Mouse (Mus musculus) G1E (cell line): ENCODE measurements around the gene 5430419D17Rik. TPM values are rescaled to one million over a fixed set of nuclear protein-coding genes. Genes with fewer than 3 reads are reported as not detected.

Experiments
- ATAC-seq: 2 replicates; pipeline ENCODE4 v1.8.0; 2016; ENCODE audit warnings: mild to moderate bottlenecking; ENCODE audit not compliant: insufficient number of reproducible peaks, poor library complexity, low FRiP score, severe bottlenecking; ENCODE audit errors: extremely low read depth
- DNase-seq: peaks from one replicate; pipeline ENCODE4 v3.0.0; 2012; ENCODE audit warnings: low spot score
- H3K27me3 ChIP-seq: 2 replicates; pipeline ENCODE4 v1.6.1; 2012; ENCODE audit warnings: mild to moderate bottlenecking, low read length, inconsistent platforms; ENCODE audit not compliant: insufficient read depth
- H3K36me3 ChIP-seq: replicated peaks from 2 replicates; pipeline ENCODE3; 2012; ENCODE audit warnings: mild to moderate bottlenecking, inconsistent platforms
- H3K4me1 ChIP-seq: 2 replicates; pipeline ENCODE4 v1.6.1; 2012; ENCODE audit warnings: low read depth, low read length, inconsistent platforms, mixed read lengths; ENCODE audit not compliant: insufficient read depth
- H3K4me3 ChIP-seq: 2 replicates; pipeline ENCODE4 v1.5.1; 2012; ENCODE audit warnings: low read depth, mild to moderate bottlenecking, inconsistent platforms, low read length, moderate library complexity, mixed read lengths
- H3K9me3 ChIP-seq: replicated peaks from 2 replicates; pipeline ENCODE4 v1.6.1; 2012; ENCODE audit warnings: inconsistent platforms
- CTCF ChIP-seq: IDR thresholded peaks from 2 replicates; pipeline ENCODE4 v1.5.1; 2012; ENCODE audit warnings: low read depth, low read length, inconsistent platforms, mixed read lengths
- GATA1 ChIP-seq: IDR thresholded peaks from 2 replicates; pipeline ENCODE4 v1.6.1; 2012; ENCODE audit warnings: borderline replicate concordance, low read length, inconsistent platforms, mixed read lengths
- GATA2 ChIP-seq: IDR thresholded peaks from 2 replicates; pipeline ENCODE4 v1.6.1; 2012; ENCODE audit warnings: low read depth, low read length, inconsistent platforms, borderline replicate concordance
- POLR2AphosphoS5 ChIP-seq: IDR thresholded peaks from 2 replicates; pipeline ENCODE4 v1.6.1; 2012; ENCODE audit warnings: low read depth, low read length, inconsistent platforms; ENCODE audit not compliant: insufficient replicate concordance
- TAL1 ChIP-seq: conservative IDR thresholded peaks from 2 replicates; pipeline ENCODE4 v1.6.1; 2012; ENCODE audit warnings: low read depth, low read length, inconsistent platforms, mixed read lengths
- polyA plus RNA-seq: library from polyadenylated mRNA; stranded (reverse); fragments of >175 nt; gene quantifications from 2 replicates; pipeline ENCODE4 v1.2.3, GENCODE M21; 2012
- total RNA-seq, 2 experiments: library from RNA; stranded (forward) in 1 of 2; stranded (reverse) in 1 of 2; fragments of 200-1000 nt in 1 of 2; fragments of >200 nt in 1 of 2; fragmentation: Nextera tagmentation in 1 of 2; gene quantifications; 2 replicates each; pipeline ENCODE4 v1.2.3; 2014 to 2017

Gene 5430419D17Rik
- total RNA-seq (2014; fragmentation: Nextera tagmentation) = not detected in 2 replicates
- under 0.01 and 0.05 TPM in 2 replicates for total RNA-seq (2017)
- not detected in 2 replicates for polyA plus RNA-seq

DNA sequence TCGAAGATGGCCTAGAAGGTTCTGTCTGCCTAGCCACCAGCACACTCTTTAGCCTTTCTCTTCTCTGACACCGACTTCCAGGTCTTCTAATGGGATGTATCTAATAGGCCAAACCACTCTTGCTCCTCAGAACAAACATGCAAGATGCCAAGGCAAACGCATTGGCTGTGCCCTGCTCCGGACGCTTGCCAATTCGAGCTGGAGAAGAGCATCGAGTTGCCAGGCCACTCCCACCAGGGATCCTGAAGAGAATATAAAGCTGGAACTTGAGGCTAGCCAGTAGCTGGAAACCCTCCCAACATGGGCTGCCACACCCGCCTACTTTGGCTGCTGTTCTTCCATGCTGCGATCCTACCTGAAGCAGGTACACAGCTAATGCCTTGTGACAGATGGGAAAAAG lies at the start of gene 5430419D17Rik:
Gene 5430419D17Rik, plus strand, starts transcription at position 282 of the 400 bp plus-strand sequence.
- H3K36me3 ChIP-seq = no peaks in the 10 kb centered on the region
- TF ChIP-seq POLR2AphosphoS5 (no peak), TAL1 (no peak), GATA2 (no peak), CTCF (no peak), GATA1 (no peak)
- ATAC-seq = no peak

DNA sequence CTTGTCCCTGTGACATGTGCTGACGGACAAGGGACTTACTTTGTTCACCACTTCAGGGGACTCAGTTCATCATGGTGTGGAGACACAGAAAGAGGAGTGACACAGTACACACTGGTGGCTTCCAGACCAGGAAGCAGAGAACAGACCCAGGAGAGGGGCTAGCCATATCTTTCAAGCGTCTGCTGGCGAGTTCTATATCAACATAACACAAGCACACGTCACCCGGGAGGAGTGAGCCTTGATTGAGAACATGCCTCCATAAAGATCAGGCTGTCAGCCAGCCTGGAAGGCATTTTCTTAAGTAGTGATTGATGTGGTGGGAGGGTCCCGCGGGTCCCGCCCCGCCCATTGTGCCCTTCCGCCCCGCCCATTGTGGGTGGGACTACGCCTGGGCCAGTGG lies 44.2 kb upstream of the 5430419D17Rik start:
- Histone ChIP-seq H3K4me1 (no peaks in the 10 kb centered on the region), H3K4me3 (no peak overlapping the region), H3K27me3 (no peaks in the 10 kb centered on the region), H3K9me3 (peaks cover 38% of the 10 kb centered on the region), H3K36me3 (no peaks in the 10 kb centered on the region)
- ATAC-seq (no peak), DNase-seq (no peak)
- no peak for TF ChIP-seq CTCF
- no peak for TF ChIP-seq POLR2AphosphoS5
- TF ChIP-seq GATA2 = no peak
- no peak for TF ChIP-seq TAL1
- TF ChIP-seq GATA1 = no peak

More for the DNA sequence above, at the start of gene 5430419D17Rik:
- H3K27me3 ChIP-seq = no peaks in the 10 kb centered on the region
- peaks cover 38% of the 10 kb centered on the region for H3K9me3 ChIP-seq
- no peaks in the 10 kb centered on the region for H3K4me1 ChIP-seq
- DNase-seq = no peak
- no peak within 1 kb of the TSS for H3K4me3 ChIP-seq

DNA sequence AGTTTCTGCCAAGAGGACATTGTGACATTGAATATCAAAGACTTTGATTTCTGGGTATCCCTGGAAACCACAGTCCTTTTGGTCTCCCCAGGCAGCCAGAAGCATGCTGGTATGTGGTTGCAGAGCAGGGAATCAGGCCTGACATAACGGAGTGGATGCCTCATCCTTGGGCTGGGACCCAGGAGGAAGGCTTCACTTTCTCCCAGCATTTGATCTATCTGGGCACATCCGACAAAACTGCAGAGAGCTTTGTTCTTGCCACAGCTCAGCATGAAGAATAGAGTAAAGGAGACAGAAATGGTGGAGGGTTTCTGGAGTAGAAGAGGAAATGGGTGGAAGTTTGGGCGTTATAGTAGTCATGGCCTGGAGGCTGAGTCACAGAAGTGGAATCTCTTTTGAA lies 41.0 kb upstream of the 5430419D17Rik start:
- TF ChIP-seq GATA1 = no peak
- TF ChIP-seq CTCF = no peak
- no peak for TF ChIP-seq TAL1
- no peak for TF ChIP-seq GATA2
- no peak for TF ChIP-seq POLR2AphosphoS5
- no peak for ATAC-seq
- Histone ChIP-seq H3K4me3 (no peak overlapping the region), H3K4me1 (no peaks in the 10 kb centered on the region), H3K9me3 (peaks cover 62% of the 10 kb centered on the region), H3K27me3 (no peaks in the 10 kb centered on the region), H3K36me3 (no peaks in the 10 kb centered on the region)
- DNase-seq = no peak

DNA sequence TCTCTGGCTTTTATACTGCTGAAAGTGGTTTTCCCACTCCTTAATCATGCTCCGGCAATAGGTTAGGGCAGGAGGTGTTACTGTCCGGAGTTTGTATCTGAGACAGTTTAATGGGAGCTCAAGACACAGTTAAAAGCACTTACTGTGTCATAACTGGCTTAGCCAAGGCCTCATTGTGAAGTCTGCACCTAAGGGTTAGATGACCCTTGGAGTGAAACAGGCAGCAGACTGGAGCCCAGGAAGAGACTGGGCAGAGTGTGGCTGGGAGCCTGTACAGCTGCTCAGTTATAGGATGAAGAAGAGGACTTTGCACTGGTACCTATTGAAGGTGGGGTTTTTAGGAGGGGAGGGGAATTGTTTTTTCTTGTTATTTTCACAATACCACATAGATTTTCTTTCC lies 28.0 kb upstream of the 5430419D17Rik start, which contains the start of gene 4933402N03Rik:
Gene 4933402N03Rik, minus strand, starts transcription at position 101 of the 400 bp plus-strand sequence.
- H3K4me3 ChIP-seq = no peak within 1 kb of the TSS
- TF ChIP-seq CTCF (no peak), GATA1 (no peak), GATA2 (no peak), POLR2AphosphoS5 (no peak), TAL1 (no peak)
- peaks cover 35% of the 10 kb centered on the region for H3K9me3 ChIP-seq
- H3K36me3 ChIP-seq = no peaks in the 10 kb centered on the region
- no peaks in the 10 kb centered on the region for H3K4me1 ChIP-seq
- DNase-seq = no peak
- H3K27me3 ChIP-seq = no peaks in the 10 kb centered on the region
- no peak for ATAC-seq

DNA sequence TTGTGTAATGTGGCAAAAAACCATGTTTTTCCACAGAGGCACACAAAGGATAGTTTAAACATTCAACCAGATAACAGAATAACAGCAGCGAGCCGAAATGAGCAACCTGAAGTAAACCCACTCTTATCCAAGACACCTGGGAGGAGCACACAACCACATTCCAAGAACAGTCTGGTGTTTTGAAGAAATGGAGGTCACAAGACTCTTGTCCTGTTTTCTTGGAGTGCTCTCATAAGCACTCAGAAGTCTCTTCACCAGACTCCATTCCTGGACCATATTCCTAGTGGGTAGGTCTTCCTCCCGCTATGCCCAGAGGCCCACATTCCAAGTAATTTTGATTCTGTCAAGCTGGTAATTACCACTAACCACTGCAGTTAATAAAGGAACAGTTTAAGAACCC lies 24.0 kb upstream of the 5430419D17Rik start:
- Histone ChIP-seq H3K4me3 (no peak overlapping the region), H3K4me1 (no peaks in the 10 kb centered on the region), H3K27me3 (no peaks in the 10 kb centered on the region), H3K36me3 (no peaks in the 10 kb centered on the region), H3K9me3 (peaks cover 59% of the 10 kb centered on the region)
- ATAC-seq = no peak
- no peak for DNase-seq
- TF ChIP-seq TAL1 (no peak), POLR2AphosphoS5 (no peak), CTCF (no peak), GATA2 (no peak), GATA1 (no peak)

DNA sequence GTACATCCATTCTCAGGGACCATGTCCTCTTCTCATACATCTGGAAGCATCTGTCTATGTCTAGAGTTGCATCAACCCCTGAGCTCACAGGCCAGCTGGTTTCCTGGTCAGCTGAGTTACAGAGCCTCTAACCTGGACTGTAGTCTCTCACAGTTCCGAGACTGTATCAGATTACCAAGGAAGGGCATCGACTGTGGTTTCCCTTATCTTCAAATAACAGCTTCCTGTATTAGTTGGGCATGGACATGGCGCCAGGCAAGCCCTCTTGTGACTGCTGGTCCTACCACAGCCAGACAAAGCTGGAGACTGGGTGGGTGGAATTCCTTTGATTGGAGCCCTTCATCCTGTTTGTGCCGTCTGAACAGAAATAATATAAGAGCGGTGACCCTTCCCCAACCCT lies 21.2 kb upstream of the 5430419D17Rik start:
- ATAC-seq (no peak), DNase-seq (no peak)
- Histone ChIP-seq H3K36me3 (no peaks in the 10 kb centered on the region), H3K4me3 (no peak overlapping the region), H3K4me1 (no peaks in the 10 kb centered on the region), H3K9me3 (peaks cover 44% of the 10 kb centered on the region), H3K27me3 (no peaks in the 10 kb centered on the region)
- TF ChIP-seq TAL1 (no peak), GATA1 (no peak), CTCF (no peak), POLR2AphosphoS5 (no peak), GATA2 (no peak)
